Mouse (Mus musculus) thymus, adult 2 months (tissue): ENCODE measurements around the gene Fan1.

ENCODE experiments used
- CTCF ChIP-seq: fragments of 200-500 bp; IDR thresholded peaks from 2 replicates; pipeline ENCODE4 v1.5.1; 2012; ENCODE audit warnings: mild to moderate bottlenecking, control low read depth, low read length, moderate library complexity, borderline replicate concordance; ENCODE audit not compliant: control insufficient read depth, poor library complexity, insufficient read depth; ENCODE audit errors: extremely low read depth
- POLR2A ChIP-seq: fragments of 200-500 bp; IDR thresholded peaks from 2 replicates; pipeline ENCODE4 v1.6.1; 2012; ENCODE audit warnings: mild to moderate bottlenecking, low read length, control low read depth, moderate library complexity; ENCODE audit not compliant: control insufficient read depth, poor library complexity, insufficient read depth; ENCODE audit errors: extremely low read depth

GRCm38 (mm10) chr7:64349147-64349861 is 24.6 kb downstream of the Fan1 start:
- no peak for TF ChIP-seq POLR2A
- TF ChIP-seq CTCF: no peak
